Mouse (Mus musculus) kidney, adult 2 months (tissue): Measurements from ENCODE around the gene Cyth3.

Source experiments
- CTCF ChIP-seq: fragments of 200-500 bp; conservative IDR thresholded peaks from 2 replicates; pipeline ENCODE4 v1.5.1; 2011; ENCODE audit warnings: low read depth, mild to moderate bottlenecking, control low read depth, low read length, moderate library complexity, mixed read lengths; ENCODE audit not compliant: insufficient read depth, insufficient read length
- POLR2A ChIP-seq: fragments of 200-500 bp; IDR thresholded peaks from one replicate; pipeline ENCODE4 v1.6.1; 2011; ENCODE audit warnings: low read depth, low read length, control low read depth

- TF ChIP-seq POLR2A: no peak
- no peak for TF ChIP-seq CTCF
These were observed 8.5 kb downstream of the Cyth3 start for GRCm38 (mm10) chr5:143630738-143631137.
